Mouse (Mus musculus) NIH3T3 (cell line): ENCODE measurements around the gene Klrb1a.
"Not testable (repeated sequence)": the region's sequence is repeated elsewhere in the genome, so short reads cannot be mapped to it uniquely, and the experiment has no call there.

Experiments used
- DNase-seq: peaks from one replicate; pipeline ENCODE4 v3.0.0-alpha.2; 2012; ENCODE audit warnings: low read depth

Gene Klrb1a

GRCm38 (mm10) chr6:128623433-128623832 lies at the start of gene Klrb1a:
Gene Klrb1a (minus strand): TSS chr6:128623533.
- DNase-seq: not testable (repeated sequence)

GRCm38 (mm10) chr6:128669936-128670335 lies 46.6 kb upstream of the Klrb1a start:
- DNase-seq: no peak

GRCm38 (mm10) chr6:128662206-128662605 lies 38.9 kb upstream of the Klrb1a start, which contains the start of gene Clec2h:
Gene Clec2h (plus strand): TSS chr6:128662385.
- DNase-seq: peak; percentile 18

GRCm38 (mm10) chr6:128661249-128661648 lies 37.9 kb upstream of the Klrb1a start:
- DNase-seq: no peak

- DNase-seq: no peak
Measured at GRCm38 (mm10) chr6:128652938-128653337, 29.6 kb upstream of the Klrb1a start.

- DNase-seq: not testable (repeated sequence)
Measured at GRCm38 (mm10) chr6:128650827-128651226, 27.5 kb upstream of the Klrb1a start.

GRCm38 (mm10) chr6:128650187-128650586 lies 26.9 kb upstream of the Klrb1a start:
- no peak for DNase-seq

GRCm38 (mm10) chr6:128649681-128650080 lies 26.3 kb upstream of the Klrb1a start:
- DNase-seq: no peak

- not testable (repeated sequence) for DNase-seq
Measured at GRCm38 (mm10) chr6:128645708-128646107, 22.4 kb upstream of the Klrb1a start.

GRCm38 (mm10) chr6:128644694-128645093 lies 21.4 kb upstream of the Klrb1a start:
- not testable (repeated sequence) for DNase-seq

- DNase-seq: no peak
Measured at GRCm38 (mm10) chr6:128643999-128644398, 20.7 kb upstream of the Klrb1a start.

GRCm38 (mm10) chr6:128641116-128641716 lies 17.9 kb upstream of the Klrb1a start:
- DNase-seq: no peak

- no peak for DNase-seq
Measured at GRCm38 (mm10) chr6:128640673-128641072, 17.3 kb upstream of the Klrb1a start.

GRCm38 (mm10) chr6:128630912-128631905 lies 7.9 kb upstream of the Klrb1a start:
- not testable (repeated sequence) for DNase-seq

- DNase-seq: peak; percentile 22
Measured at GRCm38 (mm10) chr6:128629771-128630739, 6.7 kb upstream of the Klrb1a start.

- not testable (repeated sequence) for DNase-seq
Measured at GRCm38 (mm10) chr6:128625246-128625645, 1.9 kb upstream of the Klrb1a start.

GRCm38 (mm10) chr6:128624425-128624824 lies 1.1 kb upstream of the Klrb1a start:
- no peak for DNase-seq

GRCm38 (mm10) chr6:128622733-128623132 lies 600 bp downstream of the Klrb1a start:
- no peak for DNase-seq

- DNase-seq: no peak
Measured at GRCm38 (mm10) chr6:128606350-128606749, 17.0 kb downstream of the Klrb1a start.

- DNase-seq: peak; percentile 57
Measured at GRCm38 (mm10) chr6:128604512-128604911, 18.8 kb downstream of the Klrb1a start.

GRCm38 (mm10) chr6:128602463-128603201 lies 20.7 kb downstream of the Klrb1a start:
- no peak for DNase-seq
